Mouse (Mus musculus): ENCODE results near the gene Bsn.

Bsn gene

GRCm38 (mm10) chr9:108094184-108094941 lies 95.8 kb downstream of the Bsn start, which contains the start of gene Apeh:
TSS of gene Apeh (minus strand) at chr9:108094606.
- peak; percentile 98 to 99 for DNase-seq (ENCODE audit: low spot score in 2 of 2)

- DNase-seq (ENCODE audit: low spot score in 2 of 2), result no peak
These were observed 96.6 kb downstream of the Bsn start for GRCm38 (mm10) chr9:108093586-108093985.

- no peak for DNase-seq (ENCODE audit: low spot score in 2 of 2)
These were observed 99.5 kb downstream of the Bsn start for GRCm38 (mm10) chr9:108090611-108091120.

DNA sequence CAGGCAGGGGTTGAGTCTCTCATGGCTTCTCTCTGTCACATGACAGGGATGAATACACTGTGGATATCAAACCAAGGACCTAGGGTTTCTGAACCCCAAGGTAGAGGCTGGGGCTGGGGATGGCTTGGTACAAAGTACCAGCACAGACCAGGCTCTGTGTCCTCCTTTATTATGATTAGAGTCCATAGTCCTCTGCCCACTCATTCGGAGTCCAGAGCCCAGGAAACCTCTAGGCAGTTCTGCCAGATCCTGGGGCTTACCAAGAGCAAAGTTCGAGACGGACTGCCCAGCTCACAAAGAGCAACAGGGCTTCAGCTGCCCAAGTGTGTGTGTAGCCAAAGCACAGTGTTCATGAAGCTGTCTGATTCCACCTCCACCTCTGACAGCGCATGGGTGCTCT lies 104.9 kb downstream of the Bsn start:
- DNase-seq (ENCODE audit: low spot score in 2 of 2), result no peak

DNA sequence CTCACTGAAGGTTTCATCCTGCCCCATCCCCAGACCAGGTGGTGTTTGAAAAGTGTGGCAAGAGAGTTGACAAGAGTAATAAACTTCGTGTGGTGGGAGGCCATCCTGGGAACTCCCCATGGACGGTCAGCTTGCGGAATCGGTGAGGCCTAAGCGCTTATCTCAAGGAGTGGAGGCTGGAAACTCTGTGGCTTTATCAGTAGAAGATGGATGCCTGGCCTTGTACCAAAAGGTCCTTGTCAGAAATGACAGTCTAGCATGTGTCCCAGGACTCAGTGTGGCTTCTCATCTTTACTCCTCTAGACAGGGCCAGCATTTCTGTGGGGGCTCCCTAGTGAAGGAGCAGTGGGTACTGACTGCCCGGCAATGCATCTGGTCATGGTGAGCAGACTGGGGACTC lies 106.6 kb downstream of the Bsn start:
- DNase-seq (ENCODE audit: low spot score in 2 of 2), result no peak

DNA sequence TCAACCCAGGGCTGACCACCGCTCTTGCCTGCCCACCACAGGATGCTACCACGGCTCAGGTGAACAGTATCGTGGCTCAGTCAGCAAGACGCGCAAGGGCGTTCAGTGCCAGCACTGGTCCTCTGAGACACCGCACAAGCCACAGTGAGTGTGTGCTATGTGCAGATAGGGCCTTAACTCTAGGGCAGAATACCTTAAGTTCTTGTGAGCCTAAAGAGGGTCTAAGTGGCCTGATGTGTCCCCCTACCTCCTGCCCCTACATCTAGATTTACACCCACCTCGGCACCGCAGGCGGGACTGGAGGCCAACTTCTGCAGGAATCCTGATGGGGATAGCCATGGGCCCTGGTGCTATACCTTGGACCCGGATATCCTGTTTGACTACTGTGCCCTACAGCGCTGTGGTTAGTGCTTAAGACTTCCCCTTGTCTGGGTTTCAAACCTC lies 107.2 kb downstream of the Bsn start, which contains the start of gene Rnf123:
Rnf123 (minus strand) TSS at position 359 of the 444 bp plus-strand sequence.
- no peak for DNase-seq (ENCODE audit: low spot score in 2 of 2)

DNA sequence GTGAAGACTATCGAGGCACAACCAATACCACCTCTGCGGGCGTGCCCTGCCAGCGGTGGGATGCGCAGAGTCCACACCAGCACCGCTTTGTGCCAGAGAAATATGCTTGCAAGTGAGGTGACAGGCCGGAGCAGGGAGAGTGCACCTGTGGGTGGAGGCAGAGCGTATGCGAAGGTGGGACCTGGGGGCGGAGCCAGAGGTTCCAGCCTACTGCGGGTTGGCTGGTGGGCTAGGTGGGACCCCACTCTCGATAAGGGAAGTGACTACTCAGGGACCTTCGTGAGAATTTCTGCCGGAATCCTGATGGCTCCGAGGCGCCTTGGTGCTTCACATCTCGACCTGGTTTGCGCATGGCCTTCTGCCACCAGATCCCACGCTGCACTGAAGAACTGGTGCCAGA lies 107.6 kb downstream of the Bsn start:
- DNase-seq (ENCODE audit: low spot score in 2 of 2), result no peak

- DNase-seq (ENCODE audit: low spot score in 2 of 2), result peak in 1 of 2 experiments; percentile 49
These were observed 110.0 kb downstream of the Bsn start, which contains the start of gene Mst1 for GRCm38 (mm10) chr9:108080168-108080567. TSS of gene Mst1 (plus strand) at chr9:108080436.

- no peak for DNase-seq (ENCODE audit: low spot score in 2 of 2)
These were observed 116.8 kb downstream of the Bsn start for GRCm38 (mm10) chr9:108073141-108073930.

GRCm38 (mm10) chr9:108072481-108072924 lies 117.7 kb downstream of the Bsn start:
- no peak for DNase-seq (ENCODE audit: low spot score in 2 of 2)

GRCm38 (mm10) chr9:108071801-108072200 lies 118.4 kb downstream of the Bsn start:
- DNase-seq (ENCODE audit: low spot score in 2 of 2), result no peak

DNA sequence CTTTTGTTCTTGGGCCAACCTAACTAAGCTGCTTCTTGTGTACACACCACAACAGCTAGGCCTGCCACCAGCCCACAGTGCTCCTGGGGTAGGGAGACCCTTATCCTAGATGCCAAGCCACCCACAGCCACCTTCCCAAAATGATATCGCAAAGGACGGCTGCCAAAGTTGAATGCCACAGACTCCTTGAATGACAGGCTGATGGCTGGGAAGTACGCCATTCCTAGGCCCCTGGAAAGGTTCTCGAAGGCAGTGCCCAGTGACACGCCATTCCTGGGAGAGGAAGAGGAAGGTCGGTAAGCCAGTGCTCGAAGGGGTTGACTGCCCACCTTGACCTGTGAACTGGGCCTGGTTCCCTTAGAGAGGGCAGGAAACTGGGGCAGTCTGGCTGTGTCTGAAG lies 120.7 kb downstream of the Bsn start:
- DNase-seq (ENCODE audit: low spot score in 2 of 2), result no peak

DNA sequence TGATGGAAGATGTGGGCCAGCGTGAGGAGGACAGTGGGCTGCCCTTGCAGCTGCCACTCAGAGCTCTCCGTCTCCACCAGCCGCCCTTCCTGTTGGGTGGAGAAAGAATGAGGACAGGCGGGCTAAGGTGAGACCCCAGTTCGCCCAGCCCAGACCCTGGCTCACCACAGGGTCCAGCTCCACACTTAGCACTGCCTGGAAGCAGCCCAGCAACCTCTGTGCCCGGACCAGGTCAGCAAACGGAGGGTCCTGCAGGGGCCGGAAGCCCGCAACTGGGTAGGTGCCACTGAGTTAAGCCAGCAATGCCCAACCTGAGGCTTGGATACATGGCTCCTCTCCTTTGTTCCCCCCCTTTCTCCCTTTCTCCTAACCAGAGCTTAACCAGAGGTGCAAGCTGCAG lies 121.2 kb downstream of the Bsn start:
- DNase-seq (ENCODE audit: low spot score in 2 of 2), result no peak

DNA sequence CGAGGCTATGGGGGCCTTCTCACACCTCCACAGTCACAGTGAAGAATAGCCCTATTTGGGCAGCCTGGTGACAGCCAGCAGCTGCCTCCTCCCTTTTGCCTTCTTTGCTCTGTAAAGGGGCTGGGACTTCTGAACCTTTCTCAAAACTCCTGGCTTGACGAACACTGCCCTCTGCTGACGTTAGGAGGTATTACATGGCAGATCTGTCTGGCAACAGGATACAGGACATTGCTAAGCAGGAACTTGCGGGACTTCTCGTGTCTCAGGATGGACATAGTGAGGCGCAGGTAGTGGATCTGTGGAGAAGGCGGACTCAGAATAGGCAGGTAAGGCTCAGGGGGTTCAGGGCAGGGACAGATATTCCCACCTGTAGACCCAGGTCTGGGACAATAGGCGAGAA lies 122.3 kb downstream of the Bsn start:
- DNase-seq (ENCODE audit: low spot score in 2 of 2), result peak; percentile 64 to 80

GRCm38 (mm10) chr9:108067199-108067598 lies 123.0 kb downstream of the Bsn start:
- no peak for DNase-seq (ENCODE audit: low spot score in 2 of 2)

DNA sequence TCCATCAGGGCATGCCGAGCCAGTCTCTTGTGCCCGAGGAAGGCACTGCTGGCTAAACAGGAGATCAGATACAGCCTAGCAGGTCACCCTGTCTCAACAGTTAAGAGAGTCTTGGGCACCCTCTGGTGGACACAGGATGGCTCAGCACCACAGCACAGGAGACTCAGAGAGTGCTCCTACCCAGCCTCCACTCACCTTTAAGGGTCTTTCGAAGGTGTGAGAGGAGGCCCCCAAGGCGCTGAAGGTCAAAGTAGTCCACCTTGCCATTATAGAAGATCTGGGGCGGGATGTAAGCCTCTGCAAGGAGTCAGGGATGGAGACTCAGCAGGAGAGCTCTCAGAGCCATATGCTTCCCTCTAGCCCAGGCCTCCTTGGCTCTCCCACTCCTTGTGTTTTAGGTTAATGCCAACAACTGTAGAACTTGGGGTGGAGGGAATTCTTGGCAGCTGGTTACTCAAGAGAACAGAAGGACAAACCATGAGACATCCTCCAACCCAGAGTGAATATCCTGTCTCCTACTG lies 124.6 kb downstream of the Bsn start:
- DNase-seq (ENCODE audit: low spot score in 2 of 2), result peak in 1 of 2 experiments; percentile 62

DNA sequence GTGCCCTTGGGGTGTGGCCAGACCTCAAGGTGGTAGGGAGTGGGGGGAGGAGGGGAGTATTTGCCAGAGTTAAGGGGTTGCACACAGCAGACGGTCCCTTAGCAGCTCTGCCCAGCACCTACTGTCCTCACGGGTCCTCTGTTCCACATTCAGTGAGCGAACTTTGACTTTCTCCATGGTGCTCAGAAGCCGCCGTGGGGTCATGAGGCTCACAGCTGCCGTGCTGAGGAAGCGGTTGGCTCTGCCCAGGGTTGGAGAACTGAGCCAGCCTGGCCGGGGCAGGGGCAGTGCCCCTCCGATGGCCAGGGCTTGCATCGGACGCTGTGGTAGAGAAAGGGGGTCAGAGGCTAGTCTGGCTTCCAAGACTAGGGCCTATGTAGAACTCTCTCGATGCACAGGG lies 126.8 kb downstream of the Bsn start:
- DNase-seq (ENCODE audit: low spot score in 2 of 2), result no peak

- no peak for DNase-seq (ENCODE audit: low spot score in 2 of 2)
These were observed 128.0 kb downstream of the Bsn start for GRCm38 (mm10) chr9:108062142-108062541.

DNA sequence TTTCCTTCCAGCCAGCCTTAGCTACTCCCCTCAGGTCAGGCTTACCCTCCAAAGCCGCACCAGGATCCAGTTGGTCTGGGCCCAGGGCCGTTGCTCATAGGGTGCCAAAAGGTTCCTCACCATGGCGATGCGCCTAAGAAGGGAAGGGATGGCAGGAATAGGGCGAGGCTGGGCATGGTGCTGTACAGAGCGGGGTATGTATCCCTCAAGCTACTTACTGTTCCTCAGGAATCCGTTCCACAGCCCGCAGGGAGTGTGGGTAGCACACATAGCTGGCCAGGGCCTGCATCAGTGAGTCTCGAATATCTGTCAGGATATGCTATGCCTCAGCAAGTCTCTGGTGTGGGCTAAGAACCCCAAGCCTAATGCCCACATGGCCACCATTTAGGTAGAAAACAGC lies 131.9 kb downstream of the Bsn start:
- DNase-seq (ENCODE audit: low spot score in 2 of 2), result no peak

DNA sequence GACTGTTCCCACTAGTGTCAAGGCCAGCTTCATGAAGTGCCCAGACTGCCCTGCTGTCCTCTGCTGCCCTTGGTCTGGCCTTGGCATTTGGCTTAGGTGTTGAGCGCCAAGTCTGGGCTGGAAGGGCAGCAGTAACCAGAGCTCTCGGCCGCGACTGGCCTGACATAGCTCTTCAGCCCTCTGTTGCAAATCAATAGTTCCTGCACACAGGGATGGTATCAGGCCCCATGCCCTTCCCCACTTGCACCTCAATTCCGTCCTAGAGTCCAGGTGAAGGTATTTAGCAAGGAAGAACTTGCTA lies 133.0 kb downstream of the Bsn start:
- DNase-seq (ENCODE audit: low spot score in 2 of 2), result no peak

- no peak for DNase-seq (ENCODE audit: low spot score in 2 of 2)
These were observed 133.6 kb downstream of the Bsn start for GRCm38 (mm10) chr9:108056361-108057261.
